Mouse (Mus musculus): ENCODE results near the gene Ttc6. TPM values are rescaled to one million over a fixed set of nuclear protein-coding genes. Genes with fewer than 3 reads are reported as not detected.

The Ttc6 gene
- polyA plus RNA-seq, 1 experiment from 2014 or later = 0.08 TPM

DNA sequence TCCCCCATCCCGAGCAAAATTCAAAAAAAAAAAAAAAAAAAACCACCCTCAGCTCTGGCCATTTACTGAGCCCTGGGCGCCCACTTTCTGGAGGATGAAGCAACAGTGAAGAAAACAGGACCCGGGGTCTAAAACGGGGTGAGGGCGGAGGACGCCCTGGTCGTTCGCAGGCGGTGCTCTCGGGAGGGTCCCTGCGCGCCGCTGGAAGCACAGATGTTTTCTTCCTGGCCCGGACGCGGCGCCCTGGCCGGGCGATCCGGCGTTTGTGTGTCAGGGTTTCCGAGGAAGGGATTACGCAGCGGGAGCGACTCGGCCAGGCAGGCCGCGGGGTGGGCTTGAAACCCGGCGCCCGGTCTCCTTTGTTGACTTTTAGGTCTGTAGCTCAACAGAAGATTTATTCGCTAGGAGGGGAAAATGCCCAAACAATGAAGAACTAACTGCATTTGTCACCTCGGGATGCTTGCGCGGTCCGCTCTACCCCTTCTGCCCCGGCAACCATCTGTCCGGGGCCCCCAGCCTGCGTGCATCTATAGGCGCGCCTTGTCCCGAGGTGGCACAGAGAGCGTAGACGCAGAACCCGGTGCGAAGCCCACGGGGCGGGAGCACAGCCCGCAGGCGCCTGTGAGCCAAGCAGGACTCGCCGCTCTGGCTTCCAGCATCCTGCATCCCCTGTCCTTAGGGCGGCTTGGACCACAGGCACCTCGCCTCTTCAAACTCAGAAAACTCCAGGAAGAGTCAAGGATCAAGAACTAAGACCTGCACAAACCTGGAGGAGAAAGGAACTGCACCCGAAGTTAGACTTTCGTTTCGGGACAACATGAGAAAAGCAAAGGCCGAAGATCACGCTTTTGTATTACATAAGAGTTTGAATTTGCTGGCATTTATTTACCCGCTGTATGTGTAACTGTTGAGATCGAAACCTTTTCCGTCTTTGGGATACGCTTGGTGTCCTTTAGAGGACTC, 25.0 kb upstream of the Ttc6 start:
- H3K4me1 ChIP-seq (ENCODE audit: insufficient read depth) = peaks cover 5% of the 10 kb centered on the region
- no peaks in the 10 kb centered on the region for H3K9me3 ChIP-seq (ENCODE audit: low read length)
- ATAC-seq (peak; percentile 68), DNase-seq (peak; percentile 60)
- no peaks in the 10 kb centered on the region for H3K36me3 ChIP-seq (replicated peaks; ENCODE audit: insufficient read depth, low read length)
- H3K9ac ChIP-seq (replicated peaks) = peak overlapping the region; percentile 59
- WGBS (ENCODE audit: insufficient replicate concordance) = 1% methylated on average over 62 of the region's 63 CpGs
- no peak for TF ChIP-seq CTCF (IDR thresholded peaks at IDR 0.05; ENCODE audit: low read depth)
- no peak for TF ChIP-seq EP300 (IDR thresholded peaks at IDR 0.05; ENCODE audit: low read depth)
- peaks cover 84% of the 10 kb centered on the region for H3K27me3 ChIP-seq (ENCODE audit: insufficient read depth, low read length)
- peak overlapping the region; percentile 46 for H3K4me3 ChIP-seq (ENCODE audit: low read depth, low read length)
- H3K27ac ChIP-seq (ENCODE audit: low read depth) = peak overlapping the region; percentile 91
- H3K4me2 ChIP-seq (ENCODE audit: low read depth, low read length) = peak overlapping the region; percentile 70

DNA sequence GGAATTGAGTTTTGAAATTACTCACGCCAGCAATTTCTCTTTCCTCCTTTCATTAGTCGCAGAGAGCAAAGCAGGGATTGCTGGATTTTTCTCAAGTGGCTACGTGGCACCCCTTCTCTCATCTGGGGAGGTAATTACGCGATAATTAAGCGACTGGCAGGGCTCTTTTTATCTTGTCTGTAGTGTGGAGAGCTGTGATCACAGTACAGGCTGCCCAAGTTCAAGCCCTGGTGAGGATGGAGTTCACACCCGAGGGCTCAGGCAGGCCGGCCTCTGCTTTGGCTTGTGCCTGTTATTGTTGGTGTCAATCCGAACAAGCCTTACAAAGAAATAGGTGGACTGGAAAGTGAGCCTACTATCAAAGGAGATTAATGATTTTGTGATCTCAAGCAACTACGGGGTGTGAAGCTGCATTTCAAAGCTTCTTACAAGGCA, 24.3 kb upstream of the Ttc6 start:
- WGBS (ENCODE audit: insufficient replicate concordance) = 4% methylated on average over 10 of the region's 10 CpGs
- H3K4me3 ChIP-seq (ENCODE audit: low read depth, low read length) = peak overlapping the region; percentile 46
- H3K9me3 ChIP-seq (ENCODE audit: low read length) = no peaks in the 10 kb centered on the region
- TF ChIP-seq CTCF (IDR thresholded peaks at IDR 0.05; ENCODE audit: low read depth) = no peak
- no peak for TF ChIP-seq EP300 (IDR thresholded peaks at IDR 0.05; ENCODE audit: low read depth)
- peak; percentile 18; the same call in 1 of the 2 replicates for ATAC-seq
- H3K36me3 ChIP-seq (replicated peaks; ENCODE audit: insufficient read depth, low read length) = no peaks in the 10 kb centered on the region
- DNase-seq = no peak
- H3K27me3 ChIP-seq (ENCODE audit: insufficient read depth, low read length) = peaks cover 83% of the 10 kb centered on the region
- H3K27ac ChIP-seq (ENCODE audit: low read depth) = peak overlapping the region; percentile 91
- H3K9ac ChIP-seq (replicated peaks) = no peak overlapping the region
- peaks cover 5% of the 10 kb centered on the region for H3K4me1 ChIP-seq (ENCODE audit: insufficient read depth)
- peak overlapping the region; percentile 70 for H3K4me2 ChIP-seq (ENCODE audit: low read depth, low read length)

DNA sequence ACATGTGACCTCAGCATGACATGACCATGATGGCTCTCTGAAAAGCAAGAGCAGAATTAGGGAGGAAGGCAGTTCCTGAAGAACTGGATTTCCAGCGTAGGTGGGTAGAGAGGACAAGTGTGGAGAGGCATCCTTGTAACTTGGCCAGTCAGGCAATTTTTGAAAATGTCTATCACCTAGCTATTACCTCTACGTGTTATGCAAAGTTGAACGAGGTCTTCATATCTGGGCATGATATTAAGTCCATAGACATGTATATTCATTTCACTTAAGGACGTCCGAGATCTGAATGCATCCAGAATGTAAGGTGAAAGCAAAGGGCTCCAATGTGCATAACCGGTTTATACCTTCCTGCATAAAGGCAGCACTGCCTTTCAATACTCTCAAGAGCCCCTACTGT, 22.8 kb upstream of the Ttc6 start:
- no peak overlapping the region for H3K4me3 ChIP-seq (ENCODE audit: low read depth, low read length)
- H3K4me2 ChIP-seq (ENCODE audit: low read depth, low read length) = no peak overlapping the region
- DNase-seq (no peak), ATAC-seq (no peak)
- WGBS (ENCODE audit: insufficient replicate concordance) = 21% methylated on average over 6 of the region's 6 CpGs
- no peak for TF ChIP-seq EP300 (IDR thresholded peaks at IDR 0.05; ENCODE audit: low read depth)
- no peak for TF ChIP-seq CTCF (IDR thresholded peaks at IDR 0.05; ENCODE audit: low read depth)
- no peak overlapping the region for H3K27ac ChIP-seq (ENCODE audit: low read depth)
- peaks cover 9% of the 10 kb centered on the region for H3K4me1 ChIP-seq (ENCODE audit: insufficient read depth)
- H3K9me3 ChIP-seq (ENCODE audit: low read length) = no peaks in the 10 kb centered on the region
- peaks cover 80% of the 10 kb centered on the region for H3K27me3 ChIP-seq (ENCODE audit: insufficient read depth, low read length)
- H3K36me3 ChIP-seq (replicated peaks; ENCODE audit: insufficient read depth, low read length) = no peaks in the 10 kb centered on the region
- H3K9ac ChIP-seq (replicated peaks) = no peak overlapping the region

- peak overlapping the region; percentile 63 for H3K4me2 ChIP-seq (ENCODE audit: low read depth, low read length)
- peaks cover 80% of the 10 kb centered on the region for H3K27me3 ChIP-seq (ENCODE audit: insufficient read depth, low read length)
- WGBS (ENCODE audit: insufficient replicate concordance) = 4% methylated on average over 46 of the region's 46 CpGs
- H3K27ac ChIP-seq (ENCODE audit: low read depth) = no peak overlapping the region
- TF ChIP-seq EP300 (IDR thresholded peaks at IDR 0.05; ENCODE audit: low read depth) (no peak), CTCF (IDR thresholded peaks at IDR 0.05; ENCODE audit: low read depth) (peak; percentile 37)
- H3K36me3 ChIP-seq (replicated peaks; ENCODE audit: insufficient read depth, low read length) = no peaks in the 10 kb centered on the region
- H3K9me3 ChIP-seq (ENCODE audit: low read length) = no peaks in the 10 kb centered on the region
- DNase-seq (peak; percentile 45), ATAC-seq (no peak)
- H3K9ac ChIP-seq (replicated peaks) = no peak overlapping the region
- peaks cover 13% of the 10 kb centered on the region for H3K4me1 ChIP-seq (ENCODE audit: insufficient read depth)
- H3K4me3 ChIP-seq (ENCODE audit: low read depth, low read length) = peak overlapping the region; percentile 15; the same call in 1 of the 2 replicates
Observed at GRCm38 (mm10) chr12:57541931-57542745, 21.8 kb upstream of the Ttc6 start.

DNA sequence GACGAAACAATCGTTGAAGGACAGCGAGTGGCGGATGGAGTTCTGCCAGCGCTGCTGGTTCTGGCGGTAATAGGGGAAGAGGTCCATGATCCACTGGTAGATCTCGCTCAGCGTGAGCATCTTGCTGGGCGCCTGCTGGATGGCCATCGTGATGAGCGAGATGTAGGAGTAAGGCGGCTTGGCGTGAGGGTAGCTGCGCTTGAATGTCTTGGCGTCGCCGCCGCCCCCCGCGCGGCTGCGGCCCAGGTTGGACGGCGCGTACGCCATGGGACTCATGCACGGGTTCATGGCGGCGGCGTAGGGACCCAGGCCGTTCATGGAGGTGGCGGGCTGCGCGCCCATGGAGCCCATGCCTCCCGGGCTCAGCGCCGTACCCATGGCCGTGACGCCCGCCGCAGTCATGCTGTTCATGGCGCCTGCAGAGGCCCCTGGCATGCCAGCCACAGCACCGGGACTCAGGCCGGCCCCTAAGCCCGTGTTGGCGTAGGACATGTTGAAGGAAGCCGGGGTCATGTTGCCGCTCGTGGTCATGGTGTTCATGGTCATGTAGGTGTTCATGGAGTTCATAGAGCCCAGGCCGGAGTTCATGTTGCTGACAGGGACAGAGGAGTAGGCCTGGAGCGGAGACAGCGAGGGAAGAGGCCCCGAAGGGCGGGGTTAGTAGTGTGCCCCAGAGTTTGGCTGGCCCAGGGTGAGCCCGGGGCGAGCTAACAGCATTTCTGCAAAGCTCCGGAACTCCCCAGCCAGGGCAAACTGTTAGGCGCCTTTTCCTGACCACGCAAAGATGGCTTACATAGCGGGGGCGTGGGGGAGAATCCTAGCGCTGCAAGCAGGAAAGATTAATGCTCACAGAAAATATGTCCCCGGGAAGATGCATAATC, 20.9 kb upstream of the Ttc6 start:
- WGBS (ENCODE audit: insufficient replicate concordance) = 2% methylated on average over 56 of the region's 63 CpGs
- DNase-seq = peak; percentile 38

More for the DNA sequence above, 20.9 kb upstream of the Ttc6 start:
- Histone ChIP-seq H3K36me3 (replicated peaks; ENCODE audit: insufficient read depth, low read length) (no peaks in the 10 kb centered on the region), H3K4me1 (ENCODE audit: insufficient read depth) (peaks cover 14% of the 10 kb centered on the region), H3K27ac (ENCODE audit: low read depth) (peak overlapping the region; percentile 62), H3K4me2 (ENCODE audit: low read depth, low read length) (peak overlapping the region; percentile 63), H3K9ac (replicated peaks) (no peak overlapping the region; the same call in 1 of the 2 replicates), H3K9me3 (ENCODE audit: low read length) (no peaks in the 10 kb centered on the region), H3K4me3 (ENCODE audit: low read depth, low read length) (peak overlapping the region; percentile 24; the same call in 1 of the 2 replicates), H3K27me3 (ENCODE audit: insufficient read depth, low read length) (peaks cover 81% of the 10 kb centered on the region)
- TF ChIP-seq EP300 (IDR thresholded peaks at IDR 0.05; ENCODE audit: low read depth) (no peak), CTCF (IDR thresholded peaks at IDR 0.05; ENCODE audit: low read depth) (no peak)
- peak; percentile 12; the same call in 1 of the 2 replicates for ATAC-seq

All from liver, postnatal 0 days (tissue).